Mouse (Mus musculus): Measurements from ENCODE around the gene Tmem245.
"Not testable (repeated sequence)": the region's sequence is repeated elsewhere in the genome, so short reads cannot be mapped to it uniquely, and the experiment has no call there.

Gene Tmem245

DNA sequence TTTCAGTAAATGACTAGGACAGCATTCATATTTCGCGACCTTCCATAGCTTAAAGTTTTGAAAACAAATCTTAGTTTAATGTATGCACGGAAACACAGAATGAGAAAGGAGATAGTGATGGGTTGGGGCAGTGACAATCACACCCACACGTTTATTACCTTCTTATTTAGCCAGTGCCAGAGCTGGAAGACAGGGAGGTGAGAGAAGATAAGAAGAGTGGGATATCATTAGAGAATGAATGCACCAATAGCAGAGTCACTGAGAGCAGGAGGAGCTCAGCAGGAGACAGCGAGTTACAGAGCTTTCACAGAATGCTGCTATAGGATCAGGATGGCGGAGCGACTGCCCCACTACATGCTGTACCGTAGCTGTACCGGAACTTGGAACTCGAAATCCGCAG lies 25.0 kb downstream of the Tmem245 start:
- no peak for DNase-seq

- no peak for DNase-seq
Measured at GRCm38 (mm10) chr4:56915732-56916325, 31.4 kb downstream of the Tmem245 start.

DNA sequence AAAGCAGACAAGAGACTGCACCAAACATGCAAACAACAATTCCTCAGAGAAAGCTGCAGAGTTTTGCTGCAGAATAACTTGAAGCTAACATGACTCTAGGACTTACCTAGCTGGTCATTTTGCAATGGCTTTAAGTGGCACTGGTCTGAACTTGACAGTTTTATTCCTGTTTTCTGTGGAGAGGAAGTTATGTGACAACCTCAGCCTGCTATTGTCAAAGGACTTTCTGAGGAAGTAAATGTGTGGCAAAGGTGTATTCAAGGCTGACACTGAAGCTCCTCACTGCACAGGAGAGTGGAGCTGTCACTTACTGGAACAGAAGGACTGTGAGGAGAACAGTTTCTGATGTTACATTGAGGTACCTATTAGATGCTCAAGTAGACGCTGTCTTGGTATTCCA lies 32.5 kb downstream of the Tmem245 start:
- DNase-seq, result no peak

GRCm38 (mm10) chr4:56914338-56914737 lies 32.9 kb downstream of the Tmem245 start:
- DNase-seq, result no peak

GRCm38 (mm10) chr4:56912382-56913001 lies 34.7 kb downstream of the Tmem245 start:
- no peak for DNase-seq

GRCm38 (mm10) chr4:56909568-56909967 lies 37.7 kb downstream of the Tmem245 start:
- DNase-seq, result no peak

DNA sequence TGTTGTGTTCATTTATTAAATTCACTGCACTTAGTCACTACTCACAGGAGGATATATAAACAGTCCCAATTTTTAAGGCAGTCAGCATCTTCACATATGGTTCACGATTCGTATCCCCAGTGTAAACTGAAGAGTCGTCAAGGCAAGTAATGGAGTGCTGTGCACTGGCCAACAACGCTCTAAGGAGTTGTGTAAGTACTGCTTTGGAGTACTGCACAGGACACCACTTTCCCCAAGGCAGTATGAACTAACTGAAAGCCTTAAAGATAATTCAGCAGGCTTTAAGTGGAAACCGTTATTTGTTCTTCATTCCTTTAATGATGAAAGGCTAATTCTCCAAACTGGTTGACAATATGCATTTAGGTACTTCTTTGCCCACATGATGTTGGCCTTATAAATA lies 39.6 kb downstream of the Tmem245 start:
- DNase-seq, result no peak

DNA sequence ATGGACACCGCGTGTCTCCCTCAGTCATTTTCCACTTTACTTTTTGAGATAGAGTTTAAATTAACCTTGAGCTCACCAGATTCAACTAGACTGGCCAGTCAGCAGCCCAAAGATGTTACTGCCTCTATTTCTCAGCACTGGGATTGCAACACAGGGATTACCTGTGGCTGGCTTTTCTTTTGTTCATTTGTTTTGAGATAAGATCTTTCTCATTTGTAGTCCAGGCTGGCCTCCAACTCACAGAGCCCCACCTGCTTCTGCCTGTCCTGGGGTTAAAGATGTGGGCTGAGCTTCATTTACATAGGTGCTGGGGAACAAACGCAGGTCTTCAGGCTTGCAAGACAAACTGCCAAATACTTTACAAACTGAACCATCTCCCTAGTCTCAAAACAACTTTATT lies 40.3 kb downstream of the Tmem245 start:
- no peak for DNase-seq

GRCm38 (mm10) chr4:56905507-56905906 lies 41.7 kb downstream of the Tmem245 start:
- DNase-seq, result no peak

DNA sequence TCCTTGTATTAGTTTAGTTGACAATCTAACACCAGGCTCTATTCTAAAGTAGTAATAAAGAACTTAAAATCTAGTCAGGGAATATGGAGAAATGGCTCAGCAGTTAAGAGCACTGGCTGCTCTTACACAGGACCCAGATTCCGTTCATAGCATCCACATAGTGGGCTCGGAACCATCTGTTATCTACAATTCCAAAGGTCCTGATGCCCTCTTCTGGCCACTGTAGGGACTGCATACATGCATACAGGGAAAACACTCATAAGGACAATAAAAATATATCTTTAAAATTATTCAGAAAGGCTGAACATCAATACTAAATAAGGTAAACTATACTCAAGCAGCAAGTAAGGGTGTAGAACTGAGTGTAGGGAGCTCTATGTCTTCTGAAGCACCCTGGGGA lies 45.6 kb downstream of the Tmem245 start:
- DNase-seq, result no peak

GRCm38 (mm10) chr4:56899216-56899615 lies 48.0 kb downstream of the Tmem245 start:
- DNase-seq, result no peak

GRCm38 (mm10) chr4:56897511-56897910 lies 49.7 kb downstream of the Tmem245 start:
- no peak for DNase-seq

- DNase-seq, result no peak
Measured at GRCm38 (mm10) chr4:56894196-56894595, 53.0 kb downstream of the Tmem245 start.

GRCm38 (mm10) chr4:56892501-56893115 lies 54.6 kb downstream of the Tmem245 start:
- no peak for DNase-seq

DNA sequence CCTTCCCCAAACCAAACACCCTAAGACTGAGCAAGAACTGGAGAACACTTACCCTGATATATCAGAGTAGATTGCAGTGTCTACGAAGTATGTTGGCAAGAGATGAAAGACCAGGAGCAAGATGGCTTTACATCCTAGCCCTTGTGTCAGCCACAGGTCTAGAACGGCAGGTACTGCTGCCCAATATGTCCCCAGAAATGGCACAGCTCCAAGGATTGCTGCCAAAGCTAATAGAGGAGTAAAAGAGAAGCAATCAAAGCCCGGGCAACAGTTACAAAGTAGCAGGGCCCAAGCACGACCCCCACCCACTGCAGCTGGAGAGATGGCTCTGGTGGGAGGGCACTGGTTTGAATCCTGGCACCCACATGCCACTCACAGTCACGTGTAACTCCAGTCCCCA lies 58.8 kb downstream of the Tmem245 start:
- DNase-seq, result peak; percentile 55

DNA sequence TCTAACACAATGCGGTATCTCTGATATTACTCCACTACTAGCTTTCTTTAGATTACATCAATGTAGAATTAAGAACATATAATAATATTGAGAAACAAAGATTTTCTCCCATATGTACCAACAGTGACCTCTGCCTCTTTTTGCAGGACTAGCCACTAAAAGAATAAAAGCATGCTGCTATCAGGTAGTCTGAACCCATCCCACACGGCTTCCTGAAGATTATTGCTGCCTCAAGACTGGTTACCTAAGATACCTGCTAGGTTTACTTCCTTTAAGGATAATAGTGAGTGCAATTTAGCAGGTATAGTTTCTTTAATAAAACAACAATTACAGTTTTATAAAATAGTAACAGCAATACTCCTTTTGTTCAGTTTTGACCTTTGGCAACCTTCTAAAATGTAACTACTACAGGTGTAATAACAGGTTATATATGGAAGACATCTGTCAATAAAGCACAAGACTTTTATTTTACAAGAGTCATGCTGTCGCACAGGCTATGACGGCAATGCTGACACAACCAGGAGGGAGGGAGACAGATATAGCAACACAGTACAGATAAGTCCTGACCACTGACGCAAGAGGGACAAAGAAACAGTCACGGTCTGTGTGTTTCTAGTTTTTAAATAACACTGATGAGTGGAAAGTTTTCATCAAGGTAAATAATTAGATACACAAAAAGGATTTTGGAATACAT lies 60.8 kb downstream of the Tmem245 start:
- no peak for DNase-seq

- peak; percentile 28 for DNase-seq
Measured at GRCm38 (mm10) chr4:56880036-56880703, 67.1 kb downstream of the Tmem245 start.

DNA sequence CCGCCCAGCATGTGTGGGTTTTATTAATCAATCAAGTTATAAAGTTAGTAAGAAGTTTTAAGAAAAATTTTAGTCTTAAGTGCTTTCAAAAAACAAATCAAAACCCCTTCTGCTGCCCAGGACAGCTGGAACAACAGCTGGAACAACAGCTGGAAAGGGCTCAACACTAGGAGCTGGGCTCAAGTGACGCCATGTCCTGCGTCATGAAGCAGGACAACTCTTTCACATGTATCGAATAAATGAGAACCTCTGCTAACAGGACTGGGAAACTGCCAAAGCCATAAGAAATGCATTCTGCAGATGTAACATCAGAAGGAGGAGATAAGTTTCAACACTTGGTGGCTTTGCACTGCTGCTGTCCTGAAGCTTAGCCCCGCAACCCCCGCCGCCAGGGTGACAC lies 68.3 kb downstream of the Tmem245 start:
- no peak for DNase-seq

DNA sequence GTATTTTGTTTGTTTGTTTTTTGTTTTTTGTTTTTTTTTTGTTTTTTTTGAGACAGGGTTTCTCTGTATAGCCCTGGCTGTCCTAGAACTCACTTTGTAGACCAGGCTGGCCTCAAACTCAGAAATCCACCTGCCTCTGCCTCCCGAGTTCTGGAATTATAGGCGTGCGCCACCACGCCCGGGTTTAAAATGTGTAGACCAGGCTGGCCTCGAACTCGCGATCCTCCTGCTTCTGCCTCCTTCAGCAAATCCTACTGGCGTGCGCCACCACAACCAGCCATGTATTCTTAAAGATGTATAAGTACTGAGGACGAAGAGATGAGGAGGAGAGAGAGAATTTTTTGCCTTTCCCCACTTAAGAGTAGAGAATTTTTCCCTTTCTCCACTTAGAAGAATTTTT lies 76.7 kb downstream of the Tmem245 start:
- DNase-seq, result not testable (repeated sequence)

GRCm38 (mm10) chr4:56867761-56868160 lies 79.5 kb downstream of the Tmem245 start:
- no peak for DNase-seq

GRCm38 (mm10) chr4:56865971-56866370 lies 81.3 kb downstream of the Tmem245 start:
- peak; percentile 69 for DNase-seq

DNA sequence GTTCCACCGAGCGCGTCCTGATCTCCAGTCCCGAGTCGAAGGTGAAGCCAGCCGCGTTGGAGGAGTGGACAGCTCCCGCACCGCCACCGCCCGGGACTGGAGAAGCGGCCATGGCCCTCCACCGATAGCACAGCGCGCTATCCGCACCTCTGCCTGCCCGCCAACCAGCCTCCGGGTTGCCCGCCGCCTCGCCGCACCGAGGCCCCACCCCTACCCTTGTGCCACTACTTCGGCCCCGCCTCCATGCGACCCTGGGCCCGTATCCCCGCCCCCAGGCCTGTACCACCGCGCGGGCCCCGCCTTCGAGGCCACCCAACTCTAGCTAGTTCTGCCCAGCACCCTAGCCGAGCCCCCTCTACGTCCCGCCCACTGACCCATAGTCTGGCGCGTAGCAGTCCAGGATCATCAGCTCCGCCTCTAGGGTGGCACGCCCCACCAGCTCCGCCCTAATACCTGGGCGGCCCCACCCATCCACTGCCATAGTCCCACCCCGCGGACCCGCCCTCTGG lies 82.2 kb downstream of the Tmem245 start, which contains the start of gene Ctnnal1:
Ctnnal1 (minus strand) TSS at position 186 of the 509 bp plus-strand sequence.
- peak; percentile 94 for DNase-seq

GRCm38 (mm10) chr4:56864417-56865001 lies 82.7 kb downstream of the Tmem245 start:
- peak; percentile 42 for DNase-seq
